Mouse (Mus musculus) layer of hippocampus, adult 8-10 months (tissue): ENCODE data around the gene Fez1. TPM values are rescaled to one million over a fixed set of nuclear protein-coding genes. Genes with fewer than 3 reads are reported as not detected.

Experiments
- DNase-seq, 2 experiments: peaks; one replicate each; pipeline ENCODE4 v3.0.0; 2022; ENCODE audit warnings: low spot score in 2 of 2
- total RNA-seq, 4 experiments: library from RNA; stranded (reverse); gene quantifications; 2 replicates each; pipeline ENCODE4 v1.2.4; 2022

The Fez1 gene
- total RNA-seq: 100 to 1,000 TPM; 259 to 276 (median 263) TPM

GRCm38 (mm10) chr9:36821644-36822000 is at the start of gene Fez1:
Gene Fez1, plus strand, starts transcription at chr9:36821864.
- peak; percentile 87 to 90 for DNase-seq

GRCm38 (mm10) chr9:36783921-36784320 is 37.7 kb upstream of the Fez1 start:
- no peak for DNase-seq

GRCm38 (mm10) chr9:36792191-36792590 is 29.5 kb upstream of the Fez1 start:
- DNase-seq: no peak

GRCm38 (mm10) chr9:36794487-36794886 is 27.2 kb upstream of the Fez1 start:
- DNase-seq: no peak

GRCm38 (mm10) chr9:36795556-36795955 is 26.1 kb upstream of the Fez1 start:
- DNase-seq: no peak

GRCm38 (mm10) chr9:36796224-36796623 is 25.4 kb upstream of the Fez1 start:
- DNase-seq: no peak

- DNase-seq: peak; percentile 83 to 90
Measured at GRCm38 (mm10) chr9:36796781-36797555, 24.7 kb upstream of the Fez1 start, which contains the start of gene Ei24. Gene Ei24, minus strand, starts transcription at chr9:36797393.

GRCm38 (mm10) chr9:36801961-36802360 is 19.7 kb upstream of the Fez1 start:
- no peak for DNase-seq

- no peak for DNase-seq
Measured at GRCm38 (mm10) chr9:36802951-36803350, 18.7 kb upstream of the Fez1 start.

- DNase-seq: no peak
Measured at GRCm38 (mm10) chr9:36803386-36803785, 18.3 kb upstream of the Fez1 start.

- no peak for DNase-seq
Measured at GRCm38 (mm10) chr9:36803926-36804325, 17.7 kb upstream of the Fez1 start.

GRCm38 (mm10) chr9:36805256-36805975 is 16.2 kb upstream of the Fez1 start:
- DNase-seq: no peak

GRCm38 (mm10) chr9:36808126-36808785 is 13.4 kb upstream of the Fez1 start:
- DNase-seq: peak in 1 of 2 experiments; percentile 18

GRCm38 (mm10) chr9:36814486-36814885 is 7.2 kb upstream of the Fez1 start:
- no peak for DNase-seq

GRCm38 (mm10) chr9:36818905-36819304 is 2.8 kb upstream of the Fez1 start:
- DNase-seq: no peak

- DNase-seq: no peak
Measured at GRCm38 (mm10) chr9:36820969-36821643, 558 bp upstream of the Fez1 start.

- peak in 1 of 2 experiments; percentile 15 for DNase-seq
Measured at GRCm38 (mm10) chr9:36822024-36822423, 360 bp downstream of the Fez1 start.

GRCm38 (mm10) chr9:36826612-36827363 is 5.1 kb downstream of the Fez1 start:
- no peak for DNase-seq

- no peak for DNase-seq
Measured at GRCm38 (mm10) chr9:36831401-36831800, 9.7 kb downstream of the Fez1 start.

- DNase-seq: peak; percentile 91 to 92
Measured at GRCm38 (mm10) chr9:36832529-36832928, 10.9 kb downstream of the Fez1 start.
